Mouse (Mus musculus) bone marrow, adult 2 months (tissue): ENCODE data around the gene Endov.
A peak's percentile ranks its signal among the peaks of the same experiment; 100 is the strongest.

Experiments used
- CTCF ChIP-seq: fragments of 200-500 bp; IDR thresholded peaks from 2 replicates; pipeline ENCODE4 v1.5.1; 2011; ENCODE audit warnings: low read length, control low read depth; ENCODE audit not compliant: control insufficient read depth, insufficient read depth
- POLR2A ChIP-seq: fragments of 200-500 bp; IDR thresholded peaks from 2 replicates; pipeline ENCODE4 v1.6.1; 2011; ENCODE audit warnings: low read depth, mild to moderate bottlenecking, control low read depth, low read length, borderline replicate concordance; ENCODE audit not compliant: control insufficient read depth

DNA sequence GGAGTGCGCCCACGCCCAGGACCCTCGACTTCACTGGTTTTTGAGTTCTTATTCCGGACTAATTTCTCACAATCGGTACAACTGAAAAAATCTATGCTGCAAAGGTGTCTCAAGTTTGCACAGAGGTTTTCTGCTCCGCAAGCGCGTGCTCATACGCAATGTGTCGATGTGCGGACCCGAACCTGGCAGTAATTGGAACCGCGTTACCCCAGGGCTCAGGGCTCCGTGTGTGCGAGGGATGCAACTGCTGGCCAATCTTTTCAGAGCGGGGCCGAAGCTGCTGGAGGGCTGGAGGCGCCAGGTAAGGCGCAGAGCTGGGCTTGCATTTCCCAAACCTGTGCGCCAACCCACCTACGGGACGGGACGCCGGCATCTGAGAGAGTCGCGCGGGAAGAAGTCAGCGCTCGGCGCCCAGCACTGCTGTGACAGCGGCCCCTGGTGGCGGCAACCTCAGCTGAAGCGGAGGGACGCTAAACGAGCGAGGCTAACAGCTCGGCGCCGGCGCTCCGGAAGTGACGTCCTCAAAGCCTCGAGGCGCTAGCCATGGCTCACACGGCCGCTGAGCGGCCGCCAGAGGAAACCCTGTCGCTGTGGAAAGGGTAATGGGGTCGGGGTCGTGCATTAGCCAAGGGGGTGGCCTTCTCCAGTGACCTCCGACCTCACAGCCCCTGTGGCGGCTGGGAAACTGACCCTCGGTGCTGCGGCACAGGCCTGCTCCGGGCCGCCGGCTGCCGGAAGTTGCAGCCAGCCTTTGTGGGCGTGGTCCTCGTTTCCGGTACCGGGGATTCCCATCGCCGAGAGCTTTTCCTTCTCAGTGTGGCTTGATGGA is at the start of gene Endov:
- TF ChIP-seq CTCF = peak; percentile 94
- TF ChIP-seq POLR2A = peak; percentile 84; the same call in 1 of the 2 replicates
